Mouse (Mus musculus) left cerebral cortex, postnatal 36 days (tissue): Measurements from ENCODE around the gene Scamp2. TPM values are rescaled to one million over a fixed set of nuclear protein-coding genes. Genes with fewer than 3 reads are reported as not detected.
A peak's percentile ranks its signal among the peaks of the same experiment; 100 is the strongest.

Source experiments
- DNase-seq, 2 experiments: peaks; one replicate each; pipeline ENCODE4 v3.0.0; 2021 to 2022; ENCODE audit warnings: low spot score in 2 of 2, mixed read lengths in 1 of 2
- intact Hi-C: fragments of 180-260 bp; cut with DNase I; formaldehyde crosslinking; loops from one replicate; pipeline ENCODE4 v1.15.1; 2025
- total RNA-seq, 2 experiments: library from RNA; stranded (reverse); gene quantifications; 2 replicates each; pipeline ENCODE4 v1.2.3; 2021

Scamp2 gene
- total RNA-seq, 2 experiments from 2014 or later, result 18.2 to 24.2 TPM

DNA sequence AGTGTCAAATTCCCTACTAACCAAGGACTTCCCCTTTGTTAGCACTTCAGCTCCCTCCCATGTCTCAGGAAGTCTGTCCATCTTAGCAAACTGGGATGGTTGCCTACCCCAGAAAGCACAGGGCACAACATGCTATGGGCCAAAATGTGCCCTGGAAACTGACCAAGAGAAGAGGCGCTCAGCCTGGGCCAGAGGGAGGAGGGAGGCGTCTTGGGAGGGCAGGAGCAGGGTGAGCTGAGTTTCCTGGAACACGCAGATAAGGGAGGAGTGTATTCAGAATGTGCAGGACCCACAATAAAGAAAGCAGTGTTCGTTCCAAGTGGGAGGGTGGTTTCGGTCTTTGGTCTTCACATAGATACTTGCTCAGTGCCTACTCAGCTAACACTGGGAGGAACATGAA, 13.5 kb upstream of the Scamp2 start:
- no peak for DNase-seq
- intact Hi-C loops, result no loop called here

GRCm38 (mm10) chr9:57547869-57548268, 12.9 kb upstream of the Scamp2 start:
- intact Hi-C loops, result no loop called here
- DNase-seq, result no peak

DNA sequence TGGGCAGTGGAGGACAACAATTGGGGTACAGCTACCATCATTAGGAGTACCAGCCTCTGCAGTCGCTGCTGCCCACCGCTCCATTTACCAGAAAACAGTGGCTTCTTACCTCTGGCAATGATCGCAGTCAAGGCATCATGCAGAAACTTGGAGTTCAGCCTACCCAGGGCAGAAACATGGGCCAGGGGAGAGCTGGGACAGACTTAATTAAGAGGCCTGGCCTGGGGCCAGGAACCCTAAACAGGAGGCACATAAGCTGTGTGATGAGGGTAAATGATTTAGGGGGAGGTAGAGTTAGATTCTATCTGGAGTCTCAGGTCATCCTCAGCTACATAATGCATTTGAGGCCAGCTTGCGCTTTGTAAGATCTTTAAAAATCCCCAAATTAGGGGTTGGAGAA, 11.6 kb upstream of the Scamp2 start:
- DNase-seq, result no peak
- intact Hi-C loops, result no loop called here

DNA sequence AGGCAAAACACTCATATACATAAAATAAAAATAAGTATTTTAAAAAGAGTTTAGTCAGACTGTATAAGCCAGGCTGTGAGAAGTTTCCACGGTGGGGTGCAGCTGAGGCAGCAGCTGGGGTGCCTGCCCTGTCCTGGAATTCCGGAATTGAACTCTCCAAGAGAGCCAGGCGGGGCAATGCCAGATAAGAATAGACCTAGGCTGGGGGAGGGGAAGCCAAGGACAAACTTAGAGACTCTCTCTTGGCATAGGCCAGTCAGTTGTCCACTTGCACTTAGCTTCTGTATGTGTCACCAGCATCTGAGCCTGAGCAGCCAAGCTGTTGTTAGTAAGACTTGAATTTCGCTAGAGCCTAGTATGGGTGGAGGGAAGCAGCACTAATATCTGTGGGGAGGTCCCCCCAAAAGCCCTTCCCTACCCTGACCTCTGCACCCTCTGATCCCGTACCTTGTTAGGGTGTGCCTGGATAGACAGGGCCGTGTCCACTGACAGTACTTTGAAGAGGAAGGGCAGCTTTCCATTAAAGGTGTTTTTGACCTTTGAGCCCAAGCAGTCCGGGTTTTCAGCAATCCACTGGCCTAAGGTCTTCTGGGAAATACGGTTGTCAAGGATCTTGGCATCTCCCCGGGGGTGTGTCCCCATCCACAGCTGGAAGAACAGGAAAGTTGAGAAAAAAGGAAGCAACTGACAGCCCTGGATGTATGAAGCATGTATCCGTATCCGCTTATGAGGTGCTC, 10.4 kb upstream of the Scamp2 start:
- intact Hi-C loops, result no loop called here

DNA sequence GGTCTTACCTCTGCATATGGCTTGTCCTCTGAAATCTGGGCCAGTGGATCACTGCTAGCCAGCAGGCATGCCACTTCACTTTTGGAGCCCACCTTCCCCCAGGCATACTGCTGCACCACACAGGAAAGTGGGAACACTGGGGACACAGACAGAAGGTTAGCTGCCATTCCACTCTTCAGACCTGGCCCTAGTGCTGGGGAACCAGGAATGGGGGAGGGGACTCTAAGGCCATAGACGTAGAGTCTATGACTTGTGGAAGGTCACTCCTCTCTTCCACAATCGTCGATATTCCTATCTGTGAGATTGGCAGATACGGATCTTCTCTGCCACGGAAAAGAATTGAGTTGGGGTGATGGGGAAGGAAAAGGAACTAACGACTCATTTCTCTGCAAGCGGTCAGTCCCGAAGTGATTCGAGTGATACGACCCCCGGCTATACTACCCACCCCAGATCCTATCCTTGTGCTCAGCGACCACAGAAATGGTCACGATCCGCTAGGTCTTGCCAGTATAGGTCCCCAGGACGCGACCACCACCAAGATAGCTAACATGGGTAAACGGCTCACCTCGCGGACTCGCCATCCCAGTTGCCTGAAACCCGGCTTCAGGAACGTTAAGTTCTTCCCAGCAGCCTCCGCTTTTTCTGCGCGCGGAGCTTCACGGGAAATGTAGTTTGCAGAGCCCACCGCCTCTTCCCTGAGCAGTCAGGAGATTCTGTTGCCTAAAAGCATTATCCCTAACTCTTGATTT, 8.4 kb upstream of the Scamp2 start, which contains the start of gene Mpi:
Gene Mpi, minus strand, starts transcription at position 625 of the 749 bp plus-strand sequence.
- intact Hi-C loops, result no loop called here
- peak; percentile 79 to 81 for DNase-seq

More for the DNA sequence above, 10.4 kb upstream of the Scamp2 start:
- DNase-seq, result no peak

GRCm38 (mm10) chr9:57553119-57553518, 7.6 kb upstream of the Scamp2 start:
- intact Hi-C loops, result no loop called here

GRCm38 (mm10) chr9:57554753-57555152, 6.0 kb upstream of the Scamp2 start:
- intact Hi-C loops, result no loop called here
- DNase-seq, result no peak

More at GRCm38 (mm10) chr9:57553119-57553518, 7.6 kb upstream of the Scamp2 start:
- DNase-seq, result no peak

- no peak for DNase-seq
- intact Hi-C loops, result no loop called here
These were observed 3.5 kb upstream of the Scamp2 start for GRCm38 (mm10) chr9:57557215-57557614.

DNA sequence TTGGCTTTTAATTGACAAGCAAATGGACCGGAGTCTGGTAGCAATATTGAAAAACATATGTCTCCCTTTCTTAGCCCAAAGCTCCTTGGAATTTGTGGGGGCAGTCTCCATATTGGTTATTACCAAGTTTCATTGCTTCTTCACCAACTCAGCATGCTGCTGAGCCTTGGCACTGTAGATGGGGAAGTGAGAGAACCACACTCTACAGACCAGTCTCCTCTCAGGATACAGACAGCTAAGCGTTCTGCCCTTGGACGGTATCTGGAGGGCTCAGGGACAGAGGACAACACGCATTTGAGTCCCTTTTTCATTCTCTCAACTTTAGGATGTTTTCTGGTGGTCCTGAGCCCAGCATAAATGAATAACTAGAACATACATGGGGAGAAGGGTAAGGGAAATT, 2.1 kb upstream of the Scamp2 start:
- intact Hi-C loops, result no loop called here

DNA sequence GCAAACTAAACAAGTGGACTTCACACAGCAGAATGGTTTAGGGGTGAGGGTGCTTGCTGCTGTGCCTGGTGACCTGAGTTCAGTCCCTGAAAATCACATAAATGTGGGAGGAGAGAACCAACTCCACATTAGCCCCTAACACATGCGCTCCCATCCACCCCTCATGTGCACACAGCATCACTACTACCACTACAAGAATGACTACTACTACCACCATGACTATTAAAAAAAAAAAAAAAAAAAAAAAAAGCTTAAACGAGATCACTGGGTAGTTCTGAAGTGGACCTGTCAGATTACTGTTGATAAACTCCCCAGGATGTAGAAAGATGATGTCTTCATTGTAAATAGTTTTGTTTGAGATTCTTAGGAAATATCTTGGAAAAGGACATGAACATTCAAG, 1.2 kb upstream of the Scamp2 start:
- no peak for DNase-seq
- intact Hi-C loops, result no loop called here

More for the DNA sequence above, 2.1 kb upstream of the Scamp2 start:
- DNase-seq, result no peak

- intact Hi-C loops, result no loop called here
These were observed 480 bp upstream of the Scamp2 start for GRCm38 (mm10) chr9:57560263-57560662.

GRCm38 (mm10) chr9:57561711-57562099, 962 bp downstream of the Scamp2 start:
- no peak for DNase-seq
- intact Hi-C loops, result no loop called here

More at GRCm38 (mm10) chr9:57560263-57560662, 480 bp upstream of the Scamp2 start:
- DNase-seq, result no peak

DNA sequence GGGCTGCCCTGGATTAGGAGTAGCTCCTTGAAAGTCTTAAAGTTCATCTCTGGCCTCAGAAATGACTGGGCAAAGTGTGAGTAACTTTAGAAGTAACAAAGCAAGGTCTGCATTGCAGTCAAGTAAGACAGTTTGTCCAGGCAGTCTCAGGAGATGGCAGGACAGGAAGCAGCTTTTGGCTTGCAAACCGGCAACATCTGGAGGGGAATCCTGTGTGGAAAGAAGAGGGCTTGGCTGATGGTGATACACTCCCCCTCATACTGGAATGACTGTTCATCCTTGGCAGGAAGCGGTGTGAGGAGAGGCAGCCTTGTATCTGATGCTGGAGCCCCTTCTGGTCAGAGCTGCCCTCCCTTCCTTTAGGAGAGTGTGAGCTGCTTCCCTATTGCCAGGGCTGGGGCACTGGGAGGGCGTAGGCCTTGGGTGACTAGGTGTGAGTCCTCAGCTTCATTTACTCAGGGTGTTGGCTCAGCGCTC, 2.2 kb downstream of the Scamp2 start:
- intact Hi-C loops, result no loop called here
- peak; percentile 45 to 50 for DNase-seq

DNA sequence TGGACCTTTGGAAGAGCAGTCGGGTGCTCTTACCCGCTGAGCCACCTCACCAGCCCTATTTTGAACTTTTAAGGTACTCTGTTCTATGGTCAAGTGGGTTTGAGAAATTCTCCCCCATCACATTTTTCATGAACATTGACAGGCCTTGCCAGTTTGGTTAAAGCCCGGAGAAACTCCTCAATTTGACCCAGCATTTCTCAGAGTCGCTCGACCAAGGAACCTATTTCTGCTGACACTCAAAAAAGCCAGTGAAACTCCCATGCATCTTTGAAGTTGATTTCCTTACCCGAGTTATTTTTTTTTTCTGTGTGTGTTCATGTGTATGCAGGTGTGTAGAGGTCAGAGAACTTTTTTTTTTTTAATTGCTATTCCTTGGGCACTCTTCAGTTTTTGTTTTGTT, 3.9 kb downstream of the Scamp2 start:
- no peak for DNase-seq
- intact Hi-C loops, result no loop called here

GRCm38 (mm10) chr9:57565741-57566221, 5.0 kb downstream of the Scamp2 start:
- intact Hi-C loops, result no loop called here
- DNase-seq, result peak; percentile 57 to 62

- no peak for DNase-seq
- intact Hi-C loops, result no loop called here
These were observed 6.1 kb downstream of the Scamp2 start for GRCm38 (mm10) chr9:57566846-57567245.

- DNase-seq, result no peak
- intact Hi-C loops, result no loop called here
These were observed 7.8 kb downstream of the Scamp2 start for GRCm38 (mm10) chr9:57568500-57568899.

- DNase-seq, result no peak
- intact Hi-C loops, result no loop called here
These were observed 13.7 kb downstream of the Scamp2 start for GRCm38 (mm10) chr9:57574397-57574796.

- DNase-seq, result no peak
- intact Hi-C loops, result no loop called here
These were observed 14.8 kb downstream of the Scamp2 start for GRCm38 (mm10) chr9:57575577-57575976.

- no peak for DNase-seq
- intact Hi-C loops, result no loop called here
These were observed 16.6 kb downstream of the Scamp2 start for GRCm38 (mm10) chr9:57577144-57577849.
